Mouse (Mus musculus) neural tube, embryonic 15.5 days (tissue): Measurements from ENCODE around the gene Ccdc39. TPM values are rescaled to one million over a fixed set of nuclear protein-coding genes. Genes with fewer than 3 reads are reported as not detected.

Experiments used
- ATAC-seq: fragments of 200-750 bp; cut with Nextera tagmentation; 2 replicates; pipeline ENCODE4 v1.8.0; 2017; ENCODE audit warnings: mild to moderate bottlenecking, moderate TSS enrichment, moderate library complexity; ENCODE audit not compliant: low FRiP score
- H3K27ac ChIP-seq: fragments of 300-500 bp; sonication (generic); replicated peaks from 2 replicates; pipeline ENCODE4 v1.5.1; 2015; ENCODE audit warnings: mild to moderate bottlenecking, inconsistent platforms
- H3K27me3 ChIP-seq: fragments of 300-500 bp; sonication (generic); replicated peaks from 2 replicates; pipeline ENCODE4 v1.6.1; 2015; ENCODE audit warnings: inconsistent platforms
- H3K36me3 ChIP-seq: fragments of 300-500 bp; sonication (generic); 2 replicates; pipeline ENCODE4 v1.6.1; 2015; ENCODE audit warnings: inconsistent platforms
- H3K4me1 ChIP-seq: fragments of 300-500 bp; sonication (generic); 2 replicates; pipeline ENCODE4 v1.6.1; 2015; ENCODE audit warnings: inconsistent platforms
- H3K4me2 ChIP-seq: fragments of 300-500 bp; sonication (generic); 2 replicates; pipeline ENCODE4 v1.6.1; 2015; ENCODE audit warnings: inconsistent platforms, mild to moderate bottlenecking, moderate library complexity
- H3K4me3 ChIP-seq: fragments of 300-500 bp; sonication (generic); replicated peaks from 2 replicates; pipeline ENCODE4 v1.5.1; 2015; ENCODE audit warnings: mild to moderate bottlenecking, inconsistent platforms
- H3K9ac ChIP-seq: fragments of 300-500 bp; sonication (generic); replicated peaks from 2 replicates; pipeline ENCODE4 v1.6.1; 2015; ENCODE audit warnings: mild to moderate bottlenecking, inconsistent platforms
- H3K9me3 ChIP-seq: fragments of 300-500 bp; sonication (generic); replicated peaks from 2 replicates; pipeline ENCODE4 v1.6.1; 2016; ENCODE audit warnings: inconsistent platforms
- WGBS: fragments of 180-500 bp; shearing (Covaris S2); methylation state at CpG from one replicate; pipeline ENCODE4 v1.1.7; 2015; ENCODE audit warnings: mixed read lengths; 5-methylcytosine and 5-hydroxymethylcytosine counted together
- polyA plus RNA-seq: library from polyadenylated mRNA; unstranded; fragments of >200 nt; fragmentation: Nextera tagmentation; extraction: Ambion mirVana; gene quantifications from 2 replicates; pipeline ENCODE4 v1.2.1, GENCODE M21; 2015

Gene Ccdc39
- polyA plus RNA-seq = 13.1 and 13.3 TPM in 2 replicates

GRCm38 (mm10) chr3:33843801-33844632 is at the start of gene Ccdc39:
TSS of gene Ccdc39 (minus strand) at chr3:33844310.
- WGBS = 4% methylated on average over 26 of the region's 26 CpGs
- peak; percentile 97 for ATAC-seq
- Histone ChIP-seq H3K9me3 (no peaks in the 10 kb centered on the region), H3K9ac (peak within 1 kb of the TSS; percentile 59), H3K4me3 (peak within 1 kb of the TSS; percentile 54), H3K4me2 (peak within 1 kb of the TSS; percentile 74), H3K36me3 (no peaks in the 10 kb centered on the region), H3K27me3 (no peaks in the 10 kb centered on the region), H3K4me1 (peaks cover 9% of the 10 kb centered on the region; the same call in 1 of the 2 replicates), H3K27ac (peak within 1 kb of the TSS; percentile 71)

GRCm38 (mm10) chr3:33893433-33893832 is 49.3 kb upstream of the Ccdc39 start:
- WGBS = 94% methylated on average over 5 of the region's 5 CpGs
- Histone ChIP-seq H3K9me3 (no peaks in the 10 kb centered on the region), H3K36me3 (no peaks in the 10 kb centered on the region), H3K4me1 (no peaks in the 10 kb centered on the region), H3K4me3 (no peak overlapping the region), H3K27me3 (peaks cover 48% of the 10 kb centered on the region), H3K27ac (no peak overlapping the region), H3K4me2 (no peak overlapping the region), H3K9ac (no peak overlapping the region)
- no peak for ATAC-seq

- Histone ChIP-seq H3K27ac (no peak overlapping the region), H3K36me3 (no peaks in the 10 kb centered on the region), H3K4me1 (no peaks in the 10 kb centered on the region; the same call in 1 of the 2 replicates), H3K4me3 (no peak overlapping the region), H3K9me3 (no peaks in the 10 kb centered on the region), H3K27me3 (peaks cover 15% of the 10 kb centered on the region; the same call in 1 of the 2 replicates), H3K9ac (no peak overlapping the region), H3K4me2 (no peak overlapping the region)
- 22% methylated on average over 8 of the region's 8 CpGs for WGBS
- ATAC-seq = no peak
These were observed 43.3 kb upstream of the Ccdc39 start for GRCm38 (mm10) chr3:33887438-33887837.

- H3K27me3 ChIP-seq = no peaks in the 10 kb centered on the region
- no peaks in the 10 kb centered on the region for H3K36me3 ChIP-seq
- no peaks in the 10 kb centered on the region for H3K9me3 ChIP-seq
- H3K4me1 ChIP-seq = no peaks in the 10 kb centered on the region; the same call in 1 of the 2 replicates
- 79% methylated on average over 6 of the region's 6 CpGs for WGBS
- H3K9ac ChIP-seq = no peak overlapping the region
- no peak overlapping the region for H3K27ac ChIP-seq
- no peak overlapping the region for H3K4me3 ChIP-seq
- H3K4me2 ChIP-seq = no peak overlapping the region
- ATAC-seq = no peak
These were observed 39.0 kb upstream of the Ccdc39 start for GRCm38 (mm10) chr3:33883105-33883504.

GRCm38 (mm10) chr3:33882695-33883094 is 38.6 kb upstream of the Ccdc39 start:
- no peaks in the 10 kb centered on the region for H3K9me3 ChIP-seq
- WGBS = 77% methylated on average over 2 of the region's 2 CpGs
- no peak overlapping the region for H3K9ac ChIP-seq
- H3K36me3 ChIP-seq = no peaks in the 10 kb centered on the region
- no peak overlapping the region for H3K4me3 ChIP-seq
- no peaks in the 10 kb centered on the region for H3K27me3 ChIP-seq
- no peak overlapping the region for H3K27ac ChIP-seq
- ATAC-seq = no peak
- no peak overlapping the region for H3K4me2 ChIP-seq
- H3K4me1 ChIP-seq = no peaks in the 10 kb centered on the region; the same call in 1 of the 2 replicates

GRCm38 (mm10) chr3:33878661-33879060 is 34.6 kb upstream of the Ccdc39 start:
- ATAC-seq = no peak

GRCm38 (mm10) chr3:33874456-33875286 is 30.6 kb upstream of the Ccdc39 start:
- H3K4me2 ChIP-seq = no peak overlapping the region
- no peaks in the 10 kb centered on the region for H3K36me3 ChIP-seq
- no peaks in the 10 kb centered on the region for H3K27me3 ChIP-seq
- ATAC-seq = no peak
- no peak overlapping the region for H3K27ac ChIP-seq
- no peak overlapping the region for H3K4me3 ChIP-seq
- WGBS = 63% methylated on average over 12 of the region's 12 CpGs
- H3K9ac ChIP-seq = no peak overlapping the region
- H3K4me1 ChIP-seq = no peaks in the 10 kb centered on the region
- no peaks in the 10 kb centered on the region for H3K9me3 ChIP-seq

More at GRCm38 (mm10) chr3:33878661-33879060, 34.6 kb upstream of the Ccdc39 start:
- no peaks in the 10 kb centered on the region for H3K27me3 ChIP-seq
- H3K9ac ChIP-seq = no peak overlapping the region
- H3K36me3 ChIP-seq = no peaks in the 10 kb centered on the region
- H3K27ac ChIP-seq = no peak overlapping the region
- H3K9me3 ChIP-seq = no peaks in the 10 kb centered on the region
- H3K4me2 ChIP-seq = no peak overlapping the region
- 91% methylated on average over 6 of the region's 6 CpGs for WGBS
- no peaks in the 10 kb centered on the region for H3K4me1 ChIP-seq
- no peak overlapping the region for H3K4me3 ChIP-seq

GRCm38 (mm10) chr3:33873837-33874236 is 29.7 kb upstream of the Ccdc39 start:
- WGBS = 68% methylated on average over 7 of the region's 7 CpGs

GRCm38 (mm10) chr3:33873366-33873765 is 29.3 kb upstream of the Ccdc39 start:
- Histone ChIP-seq H3K4me3 (no peak overlapping the region), H3K9ac (no peak overlapping the region), H3K9me3 (no peaks in the 10 kb centered on the region), H3K4me1 (no peaks in the 10 kb centered on the region), H3K27me3 (no peaks in the 10 kb centered on the region), H3K27ac (no peak overlapping the region), H3K4me2 (no peak overlapping the region), H3K36me3 (no peaks in the 10 kb centered on the region)
- WGBS = 32% methylated on average over 8 of the region's 8 CpGs
- no peak for ATAC-seq

More at GRCm38 (mm10) chr3:33873837-33874236, 29.7 kb upstream of the Ccdc39 start:
- Histone ChIP-seq H3K9me3 (no peaks in the 10 kb centered on the region), H3K9ac (no peak overlapping the region), H3K27ac (no peak overlapping the region), H3K4me3 (no peak overlapping the region), H3K36me3 (no peaks in the 10 kb centered on the region), H3K27me3 (no peaks in the 10 kb centered on the region), H3K4me2 (no peak overlapping the region), H3K4me1 (no peaks in the 10 kb centered on the region)
- ATAC-seq = no peak

GRCm38 (mm10) chr3:33864000-33864540 is 20.0 kb upstream of the Ccdc39 start:
- no peaks in the 10 kb centered on the region for H3K4me1 ChIP-seq
- no peaks in the 10 kb centered on the region for H3K9me3 ChIP-seq
- ATAC-seq = no peak
- no peak overlapping the region for H3K4me2 ChIP-seq
- no peaks in the 10 kb centered on the region for H3K27me3 ChIP-seq
- H3K4me3 ChIP-seq = no peak overlapping the region
- H3K36me3 ChIP-seq = no peaks in the 10 kb centered on the region
- H3K9ac ChIP-seq = no peak overlapping the region
- no peak overlapping the region for H3K27ac ChIP-seq

GRCm38 (mm10) chr3:33858939-33859338 is 14.8 kb upstream of the Ccdc39 start:
- H3K4me3 ChIP-seq = no peak overlapping the region
- ATAC-seq = no peak
- WGBS = 88% methylated on average over 3 of the region's 3 CpGs
- no peak overlapping the region for H3K9ac ChIP-seq
- no peaks in the 10 kb centered on the region for H3K36me3 ChIP-seq
- H3K9me3 ChIP-seq = no peaks in the 10 kb centered on the region
- no peak overlapping the region for H3K27ac ChIP-seq
- H3K4me1 ChIP-seq = no peaks in the 10 kb centered on the region
- H3K27me3 ChIP-seq = no peaks in the 10 kb centered on the region
- no peak overlapping the region for H3K4me2 ChIP-seq
